In genomic region chr9:49663927-49664320, GRCm38 (mm10) we compare ENCODE assay signal across 13 mouse cellular contexts.
"Had no signal": no experiment of that assay in that cellular context is flagged by ENCODE, and none has a peak within 500 bp of the region (broad histone marks: within the 10 kb centered on the region; RNA-seq: fewer than 3 reads in every experiment).

No protein-coding gene starts in this region.

- H3K4me1 ChIP-seq: limb, embryonic 10.5 days; liver, embryonic 15.5 days had no signal

- H3K9ac ChIP-seq: liver, embryonic 15.5 days; midbrain, embryonic 13.5 days; neural tube, embryonic 12.5 days had no signal

- H3K9me3 ChIP-seq: limb, embryonic 10.5 days; liver, embryonic 15.5 days; midbrain, embryonic 13.5 days; neural tube, embryonic 12.5 days had no signal

- H3K4me3 ChIP-seq: limb, embryonic 10.5 days; liver, embryonic 15.5 days; midbrain, embryonic 13.5 days; neural tube, embryonic 12.5 days had no signal

- H3K27ac ChIP-seq: limb, embryonic 10.5 days; liver, embryonic 15.5 days; midbrain, embryonic 13.5 days; neural tube, embryonic 12.5 days; stomach, postnatal 0 days had no signal

- H3K27me3 ChIP-seq: liver, embryonic 15.5 days; midbrain, embryonic 13.5 days; neural tube, embryonic 12.5 days had no signal

- ATAC-seq: lung, postnatal 0 days; midbrain, embryonic 13.5 days had no signal

- DNase-seq: kidney, adult 8-10 months; kidney, postnatal 36 days; lung, adult 2 months; lung, postnatal 36 days; right cerebral cortex, adult 18-20 months; right cerebral cortex, postnatal 25 days had no signal

- H3K4me2 ChIP-seq: liver, embryonic 11.5 days; liver, embryonic 15.5 days; midbrain, embryonic 13.5 days; neural tube, embryonic 12.5 days had no signal

- H3K36me3 ChIP-seq: limb, embryonic 10.5 days; liver, embryonic 15.5 days; neural tube, embryonic 12.5 days had no signal
